In the genomic region with DNA sequence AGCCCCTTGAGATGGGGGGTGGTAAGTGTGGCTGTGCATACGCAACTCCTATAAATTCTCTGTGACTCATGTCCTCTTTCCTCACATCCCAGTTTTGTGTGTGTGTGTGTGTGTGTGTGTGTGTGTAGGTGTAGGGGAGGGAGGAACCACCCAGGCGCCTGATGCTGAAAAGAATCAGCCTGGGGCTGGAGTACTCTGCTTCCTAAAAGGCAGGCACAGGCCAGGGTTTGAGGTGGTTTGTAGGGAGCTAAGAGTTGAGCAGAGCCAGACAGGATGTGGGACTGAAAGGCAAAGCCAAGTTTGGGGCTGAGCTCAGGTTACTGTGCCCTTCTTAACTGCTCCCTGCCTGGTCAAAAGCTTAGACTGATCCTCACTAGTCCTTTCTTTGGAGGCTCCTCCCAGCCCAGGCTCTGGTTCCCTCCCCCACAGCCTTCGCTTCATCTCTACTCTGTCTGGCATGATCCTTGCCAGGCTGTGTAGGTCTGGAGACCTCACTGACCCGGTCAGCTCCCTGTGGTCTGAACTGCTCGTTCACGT, we compare ENCODE assay signal across 8 mouse cellular contexts. TPM values are rescaled to one million over a fixed set of nuclear protein-coding genes. Genes with fewer than 3 reads are reported as not detected.
DNase-seq lines count a peak whose midpoint lies in the region; ATAC-seq and TF ChIP-seq lines count a peak whose summit lies in the region.

No protein-coding gene starts in this region.

- peak overlapping the region; percentile 83 for H3K9ac ChIP-seq in heart, postnatal 0 days (replicated peaks; ENCODE audit: low read depth, low read length)
- 0 out of 2 replicates have a peak overlapping the region, but pooled peaks have one; percentile 31 for H3K9ac ChIP-seq in midbrain, embryonic 12.5 days (replicated peaks)

- peaks cover 10% of the 10 kb centered on the region for H3K36me3 ChIP-seq in heart, postnatal 0 days (replicated peaks; ENCODE audit: control insufficient read depth, insufficient read depth, low read length)
- H3K36me3 ChIP-seq in midbrain, embryonic 12.5 days: no peaks in the 10 kb centered on the region

- DNase-seq in frontal cortex, postnatal 10 days (ENCODE audit: low spot score in 2 of 2): no peak
- peak; percentile 75 for DNase-seq in embryo, embryonic 11 days
- peak; percentile 68 for DNase-seq in heart, postnatal 0 days (ENCODE audit: low spot score)
- DNase-seq in kidney, postnatal 36 days: peak; percentile 67 to 68
- no peak for DNase-seq in spleen, postnatal 14 days (ENCODE audit: low spot score in 2 of 2)
- DNase-seq in spleen, adult 12 weeks (ENCODE audit: low spot score): no peak

- 10% methylated on average over 6 of the region's 6 CpGs for WGBS in heart, postnatal 0 days
- WGBS in midbrain, embryonic 12.5 days: 27% methylated on average over 6 of the region's 6 CpGs

- TF ChIP-seq EP300 in heart, postnatal 0 days (IDR thresholded peaks at IDR 0.05; ENCODE audit: low read depth): no peak

- H3K4me3 ChIP-seq in heart, postnatal 0 days (ENCODE audit: low read depth, low read length): peak overlapping the region; percentile 70
- H3K4me3 ChIP-seq in midbrain, embryonic 12.5 days: peak overlapping the region; percentile 59

- no peak for TF ChIP-seq CTCF in heart, postnatal 0 days (IDR thresholded peaks at IDR 0.05; ENCODE audit: low read depth)

- H3K27ac ChIP-seq in heart, postnatal 0 days (ENCODE audit: low read depth): peak overlapping the region; percentile 92
- no peak overlapping the region for H3K27ac ChIP-seq in midbrain, embryonic 12.5 days (replicated peaks)

- peak overlapping the region; percentile 77 for H3K4me2 ChIP-seq in heart, postnatal 0 days (ENCODE audit: low read depth, low read length)
- H3K4me2 ChIP-seq in midbrain, embryonic 12.5 days (replicated peaks): peak overlapping the region; percentile 88

- no peaks in the 10 kb centered on the region for H3K27me3 ChIP-seq in heart, postnatal 0 days (ENCODE audit: control insufficient read depth, insufficient read depth, low read length)
- H3K27me3 ChIP-seq in midbrain, embryonic 12.5 days: peaks cover 42% of the 10 kb centered on the region

- no peaks in the 10 kb centered on the region for H3K9me3 ChIP-seq in heart, postnatal 0 days (replicated peaks; ENCODE audit: control insufficient read depth, low read length)
- H3K9me3 ChIP-seq in midbrain, embryonic 12.5 days: no peaks in the 10 kb centered on the region

- H3K4me1 ChIP-seq in heart, postnatal 0 days (ENCODE audit: control insufficient read depth, insufficient read depth): peaks cover 38% of the 10 kb centered on the region
- H3K4me1 ChIP-seq in midbrain, embryonic 12.5 days: peaks cover 46% of the 10 kb centered on the region

- peak; percentile 58 for ATAC-seq in frontal cortex, adult (ENCODE audit: low TSS enrichment)
- peak; percentile 3; the same call in 1 of the 2 replicates for ATAC-seq in heart, postnatal 0 days (ENCODE audit: insufficient read depth, low read depth)
- ATAC-seq in midbrain, embryonic 12.5 days (ENCODE audit: low FRiP score, low read depth): no peak

RNA-seq across cellular contexts. Expression of a gene that starts 2.3 kb away (rescaled TPM):
- total RNA-seq in heart, postnatal 0 days (2014; rRNA removed; ENCODE audit: low replicate concordance): 165 and 170 TPM in 2 replicates
- polyA plus RNA-seq in heart, postnatal 0 days (2015; fragmentation: Nextera tagmentation; extraction: Ambion mirVana): 165 and 170 TPM in 2 replicates
- polyA plus RNA-seq in midbrain, embryonic 12.5 days (2016; fragmentation: Nextera tagmentation; extraction: Ambion mirVana): 69.3 and 78.9 TPM in 2 replicates

RNA-seq across cellular contexts. Expression of a gene that starts 8.8 kb away (rescaled TPM):
- 0.77 and 1.1 TPM in 2 replicates for total RNA-seq in heart, postnatal 0 days (2014; rRNA removed; ENCODE audit: low replicate concordance)
- 1.1 TPM in 2 replicates for polyA plus RNA-seq in heart, postnatal 0 days (2015; fragmentation: Nextera tagmentation; extraction: Ambion mirVana)
- polyA plus RNA-seq in midbrain, embryonic 12.5 days (2016; fragmentation: Nextera tagmentation; extraction: Ambion mirVana): not detected in 2 replicates

RNA-seq across cellular contexts. Expression of a gene that starts 9.6 kb away (rescaled TPM):
- 49.4 and 84.0 TPM in 2 replicates for total RNA-seq in heart, postnatal 0 days (2014; rRNA removed; ENCODE audit: low replicate concordance)
- 59.0 and 67.8 TPM in 2 replicates for polyA plus RNA-seq in heart, postnatal 0 days (2015; fragmentation: Nextera tagmentation; extraction: Ambion mirVana)
- polyA plus RNA-seq in midbrain, embryonic 12.5 days (2016; fragmentation: Nextera tagmentation; extraction: Ambion mirVana): 0.66 and 0.86 TPM in 2 replicates

RNA-seq across cellular contexts. Expression of a gene that starts 27.9 kb away (rescaled TPM):
- 19.9 and 20.2 TPM in 2 replicates for total RNA-seq in heart, postnatal 0 days (2014; rRNA removed; ENCODE audit: low replicate concordance)
- polyA plus RNA-seq in heart, postnatal 0 days (2015; fragmentation: Nextera tagmentation; extraction: Ambion mirVana): 13.2 and 14.0 TPM in 2 replicates
- polyA plus RNA-seq in midbrain, embryonic 12.5 days (2016; fragmentation: Nextera tagmentation; extraction: Ambion mirVana): 14.6 and 15.2 TPM in 2 replicates

Comparison
In these comparisons a context has a peak if more than half of its experiments do, and no peak if none do; other contexts are left out.
1. DNase-seq: peak in embryo, embryonic 11 days (single experiment), heart, postnatal 0 days (single experiment) and kidney, postnatal 36 days (2 of 2); none in frontal cortex, postnatal 10 days (0 of 2), spleen, postnatal 14 days (0 of 2) and spleen, adult 12 weeks (single experiment).
2. RNA of a gene that starts 9.6 kb away (polyA plus RNA-seq): 59.0 to 67.8 TPM in heart, postnatal 0 days; 0.66 to 0.86 TPM in midbrain, embryonic 12.5 days; every median in the first group is over 10 times any median in the second.